Mouse (Mus musculus): ENCODE data around the gene En2. TPM values are rescaled to one million over a fixed set of nuclear protein-coding genes. Genes with fewer than 3 reads are reported as not detected.

The En2 gene
- not detected in 2 replicates for polyA plus RNA-seq (2012; rRNA removed)

- no peak for TF ChIP-seq CTCF (IDR thresholded peaks at IDR 0.05; ENCODE audit: insufficient read depth, low read length)
- TF ChIP-seq POLR2A (IDR thresholded peaks at IDR 0.05; ENCODE audit: borderline replicate concordance, extremely low read depth, low read depth, low read length) = no peak
- WGBS = 2% methylated on average over 106 of the region's 113 CpGs
- Histone ChIP-seq H3K4me1 (ENCODE audit: control insufficient read depth, insufficient read depth, low read length) (peaks cover 3% of the 10 kb centered on the region; the same call in 1 of the 2 replicates), H3K4me3 (replicated peaks; ENCODE audit: extremely low read depth, low read depth, low read length) (peak within 1 kb of the TSS; percentile 46)
- peak; percentile 14 for DNase-seq
Measured at GRCm38 (mm10) chr5:28165358-28166255, at the start of gene En2. Gene En2, plus strand, starts transcription at chr5:28165694.

GRCm38 (mm10) chr5:28117251-28117880, 48.1 kb upstream of the En2 start:
- no peak for DNase-seq
- H3K4me1 ChIP-seq (ENCODE audit: control insufficient read depth, insufficient read depth, low read length) = peaks cover 4% of the 10 kb centered on the region; the same call in 1 of the 2 replicates
- TF ChIP-seq CTCF (IDR thresholded peaks at IDR 0.05; ENCODE audit: insufficient read depth, low read length) (no peak), POLR2A (IDR thresholded peaks at IDR 0.05; ENCODE audit: borderline replicate concordance, extremely low read depth, low read depth, low read length) (no peak)
- H3K4me3 ChIP-seq (replicated peaks; ENCODE audit: extremely low read depth, low read depth, low read length) = no peak overlapping the region
- WGBS = 17% methylated on average over 13 of the region's 13 CpGs

GRCm38 (mm10) chr5:28117882-28118530, 47.5 kb upstream of the En2 start:
- DNase-seq = no peak
- peak overlapping the region; percentile 4 for H3K4me3 ChIP-seq (replicated peaks; ENCODE audit: extremely low read depth, low read depth, low read length)
- peaks cover 4% of the 10 kb centered on the region; the same call in 1 of the 2 replicates for H3K4me1 ChIP-seq (ENCODE audit: control insufficient read depth, insufficient read depth, low read length)
- TF ChIP-seq POLR2A (IDR thresholded peaks at IDR 0.05; ENCODE audit: borderline replicate concordance, extremely low read depth, low read depth, low read length) = no peak
- no peak for TF ChIP-seq CTCF (IDR thresholded peaks at IDR 0.05; ENCODE audit: insufficient read depth, low read length)
- WGBS = 1% methylated on average over 30 of the region's 30 CpGs

GRCm38 (mm10) chr5:28118531-28118925, 47.0 kb upstream of the En2 start:
- DNase-seq = no peak
- peaks cover 6% of the 10 kb centered on the region; the same call in 1 of the 2 replicates for H3K4me1 ChIP-seq (ENCODE audit: control insufficient read depth, insufficient read depth, low read length)
- H3K4me3 ChIP-seq (replicated peaks; ENCODE audit: extremely low read depth, low read depth, low read length) = no peak overlapping the region
- WGBS = 2% methylated on average over 19 of the region's 19 CpGs
- TF ChIP-seq POLR2A (IDR thresholded peaks at IDR 0.05; ENCODE audit: borderline replicate concordance, extremely low read depth, low read depth, low read length) (no peak), CTCF (IDR thresholded peaks at IDR 0.05; ENCODE audit: insufficient read depth, low read length) (no peak)

GRCm38 (mm10) chr5:28119576-28119975, 45.9 kb upstream of the En2 start:
- Histone ChIP-seq H3K4me1 (ENCODE audit: control insufficient read depth, insufficient read depth, low read length) (peaks cover 6% of the 10 kb centered on the region; the same call in 1 of the 2 replicates), H3K4me3 (replicated peaks; ENCODE audit: extremely low read depth, low read depth, low read length) (no peak overlapping the region)
- TF ChIP-seq CTCF (IDR thresholded peaks at IDR 0.05; ENCODE audit: insufficient read depth, low read length) (no peak), POLR2A (IDR thresholded peaks at IDR 0.05; ENCODE audit: borderline replicate concordance, extremely low read depth, low read depth, low read length) (no peak)
- no peak for DNase-seq
- WGBS = 39% methylated on average over 3 of the region's 3 CpGs

- Histone ChIP-seq H3K4me1 (ENCODE audit: control insufficient read depth, insufficient read depth, low read length) (peaks cover 6% of the 10 kb centered on the region; the same call in 1 of the 2 replicates), H3K4me3 (replicated peaks; ENCODE audit: extremely low read depth, low read depth, low read length) (no peak overlapping the region)
- TF ChIP-seq CTCF (IDR thresholded peaks at IDR 0.05; ENCODE audit: insufficient read depth, low read length) (peak; percentile 58), POLR2A (IDR thresholded peaks at IDR 0.05; ENCODE audit: borderline replicate concordance, extremely low read depth, low read depth, low read length) (no peak)
- 3% methylated on average over 27 of the region's 27 CpGs for WGBS
- peak; percentile 26 for DNase-seq
Measured at GRCm38 (mm10) chr5:28122491-28123454, 42.7 kb upstream of the En2 start.

GRCm38 (mm10) chr5:28123455-28123825, 42.1 kb upstream of the En2 start:
- no peak for DNase-seq
- H3K4me3 ChIP-seq (replicated peaks; ENCODE audit: extremely low read depth, low read depth, low read length) = no peak overlapping the region
- 5% methylated on average over 11 of the region's 11 CpGs for WGBS
- TF ChIP-seq POLR2A (IDR thresholded peaks at IDR 0.05; ENCODE audit: borderline replicate concordance, extremely low read depth, low read depth, low read length) (no peak), CTCF (IDR thresholded peaks at IDR 0.05; ENCODE audit: insufficient read depth, low read length) (no peak)
- H3K4me1 ChIP-seq (ENCODE audit: control insufficient read depth, insufficient read depth, low read length) = 0 out of 2 replicates have a peak, but pooled peaks cover 2% of the 10 kb centered on the region
